ENCODE assay signal across 8 mouse cellular contexts in genomic region chr4:109979461-109980320, GRCm38 (mm10). TPM values are rescaled to one million over a fixed set of nuclear protein-coding genes. Genes with fewer than 3 reads are reported as not detected.
DNase-seq lines count a peak whose midpoint lies in the region; ATAC-seq and TF ChIP-seq lines count a peak whose summit lies in the region.
"Had no signal": no experiment of that assay in that cellular context is flagged by ENCODE, and none has a peak within 500 bp of the region (broad histone marks: within the 10 kb centered on the region; RNA-seq: fewer than 3 reads in every experiment).

No protein-coding gene starts in this region.

- H3K4me2 ChIP-seq in embryonic facial prominence, embryonic 13.5 days, result peak overlapping the region; percentile 53
- peak overlapping the region; percentile 28 for H3K4me2 ChIP-seq in hindbrain, postnatal 0 days (ENCODE audit: low read depth, low read length)
- H3K4me2 ChIP-seq in neural tube, embryonic 15.5 days, result peak overlapping the region; percentile 35
- H3K4me2 ChIP-seq: liver, embryonic 15.5 days had no signal

- H3K36me3 ChIP-seq in embryonic facial prominence, embryonic 13.5 days, result no peaks in the 10 kb centered on the region
- no peaks in the 10 kb centered on the region for H3K36me3 ChIP-seq in hindbrain, postnatal 0 days (ENCODE audit: insufficient read depth, low read length)
- H3K36me3 ChIP-seq in neural tube, embryonic 15.5 days, result no peaks in the 10 kb centered on the region
- H3K36me3 ChIP-seq: liver, embryonic 15.5 days had no signal

- no peaks in the 10 kb centered on the region for H3K9me3 ChIP-seq in embryonic facial prominence, embryonic 13.5 days
- 0 out of 2 replicates have a peak, but pooled peaks cover 3% of the 10 kb centered on the region for H3K9me3 ChIP-seq in hindbrain, postnatal 0 days (ENCODE audit: low read length)
- no peaks in the 10 kb centered on the region for H3K9me3 ChIP-seq in neural tube, embryonic 15.5 days (replicated peaks)
- H3K9me3 ChIP-seq: liver, embryonic 15.5 days had no signal

- H3K9ac ChIP-seq in embryonic facial prominence, embryonic 13.5 days, result peak overlapping the region; percentile 46; the same call in 1 of the 2 replicates
- no peak overlapping the region for H3K9ac ChIP-seq in hindbrain, postnatal 0 days (replicated peaks; ENCODE audit: low read length)
- H3K9ac ChIP-seq in neural tube, embryonic 15.5 days (replicated peaks), result no peak overlapping the region
- H3K9ac ChIP-seq: liver, embryonic 15.5 days had no signal

- peaks cover 99% of the 10 kb centered on the region for H3K27me3 ChIP-seq in embryonic facial prominence, embryonic 13.5 days
- peaks cover 87% of the 10 kb centered on the region for H3K27me3 ChIP-seq in hindbrain, postnatal 0 days (ENCODE audit: insufficient read depth, low read length)
- peaks cover 96% of the 10 kb centered on the region for H3K27me3 ChIP-seq in neural tube, embryonic 15.5 days (replicated peaks)

- H3K4me1 ChIP-seq in embryonic facial prominence, embryonic 13.5 days, result peaks cover 44% of the 10 kb centered on the region
- peaks cover 14% of the 10 kb centered on the region; the same call in 1 of the 2 replicates for H3K4me1 ChIP-seq in hindbrain, postnatal 0 days (ENCODE audit: insufficient read depth, low read length)
- peaks cover 45% of the 10 kb centered on the region for H3K4me1 ChIP-seq in neural tube, embryonic 15.5 days

- no peak for TF ChIP-seq CTCF in hindbrain, postnatal 0 days (IDR thresholded peaks at IDR 0.05; ENCODE audit: low read depth)

- 2% methylated on average over 66 of the region's 66 CpGs for WGBS in embryonic facial prominence, embryonic 13.5 days
- under 1% methylated on average over 66 of the region's 66 CpGs for WGBS in hindbrain, postnatal 0 days
- under 1% methylated on average over 66 of the region's 66 CpGs for WGBS in neural tube, embryonic 15.5 days

- peak overlapping the region; percentile 47 for H3K4me3 ChIP-seq in embryonic facial prominence, embryonic 13.5 days
- peak overlapping the region; percentile 15; the same call in 1 of the 2 replicates for H3K4me3 ChIP-seq in hindbrain, postnatal 0 days (ENCODE audit: low read length)
- H3K4me3 ChIP-seq in neural tube, embryonic 15.5 days (replicated peaks), result peak overlapping the region; percentile 13; the same call in 1 of the 2 replicates
- H3K4me3 ChIP-seq: liver, embryonic 15.5 days had no signal

- no peak for ATAC-seq in embryonic facial prominence, embryonic 13.5 days (ENCODE audit: insufficient number of reproducible peaks, insufficient read depth, low FRiP score, low TSS enrichment, low read depth)
- no peak for ATAC-seq in hindbrain, postnatal 0 days
- no peak for ATAC-seq in neural tube, embryonic 15.5 days (ENCODE audit: low FRiP score)

- H3K27ac ChIP-seq in embryonic facial prominence, embryonic 13.5 days, result no peak overlapping the region
- H3K27ac ChIP-seq in hindbrain, postnatal 0 days, result no peak overlapping the region
- no peak overlapping the region for H3K27ac ChIP-seq in neural tube, embryonic 15.5 days (replicated peaks)
- H3K27ac ChIP-seq: liver, embryonic 15.5 days had no signal

- DNase-seq in layer of hippocampus, postnatal 14 days (ENCODE audit: low spot score in 2 of 2), result peak; percentile 20 to 31
- DNase-seq in layer of hippocampus, adult 9-10 months (ENCODE audit: low spot score), result no peak
- no peak for DNase-seq in hindbrain, postnatal 0 days (ENCODE audit: low spot score)
- DNase-seq in B cell, adult 2 months, result no peak
- no peak for DNase-seq in gastrocnemius, postnatal 25 days

RNA-seq across cellular contexts. Expression of gene Dmrta2, which starts 1.8 kb away (rescaled TPM):
- total RNA-seq in layer of hippocampus, postnatal 14 days (2021), result 1 to 10 TPM; 4.7 to 5.7 TPM
- polyA plus RNA-seq in embryonic facial prominence, embryonic 13.5 days (2015; fragmentation: Nextera tagmentation; extraction: Ambion mirVana), result 0.56 and 1.5 TPM in 2 replicates
- total RNA-seq in hindbrain, postnatal 0 days (2014; rRNA removed), result 1.2 and 2.0 TPM in 2 replicates
- 0.06 and 0.08 TPM in 2 replicates for polyA plus RNA-seq in hindbrain, postnatal 0 days (2015; fragmentation: Nextera tagmentation; extraction: Ambion mirVana)
- 0.08 TPM in 1 of 2 replicates, not detected in the other for polyA plus RNA-seq in neural tube, embryonic 15.5 days (2015; fragmentation: Nextera tagmentation; extraction: Ambion mirVana)
- not detected for total RNA-seq in gastrocnemius, postnatal 25 days (2021)
- polyA plus RNA-seq: liver, embryonic 15.5 days had no signal

Comparison
In these comparisons a context has a peak if more than half of its experiments do, and no peak if none do; other contexts are left out.
1. DNase-seq: peak in layer of hippocampus, postnatal 14 days (2 of 2); none in layer of hippocampus, adult 9-10 months (single experiment), hindbrain, postnatal 0 days (single experiment), B cell, adult 2 months (0 of 2) and gastrocnemius, postnatal 25 days (single experiment).
2. Peak in every context shown above with its lines, with median percentiles within 50 percentile points of each other: H3K4me2 ChIP-seq and H3K4me3 ChIP-seq.